Mouse (Mus musculus) yolk sac, embryonic 10.5 days (tissue): ENCODE measurements around the gene Drap1.

Experiments
- DNase-seq: peaks from one replicate; pipeline ENCODE4 v3.0.0-alpha.2; 2017; ENCODE audit warnings: low spot score

The Drap1 gene

GRCm38 (mm10) chr19:5424782-5425741 is at the start of gene Drap1, which contains the start of gene AI837181:
Drap1 (minus strand) TSS chr19:5424979.
AI837181 (plus strand) TSS chr19:5425144.
- DNase-seq, result peak; percentile 97

DNA sequence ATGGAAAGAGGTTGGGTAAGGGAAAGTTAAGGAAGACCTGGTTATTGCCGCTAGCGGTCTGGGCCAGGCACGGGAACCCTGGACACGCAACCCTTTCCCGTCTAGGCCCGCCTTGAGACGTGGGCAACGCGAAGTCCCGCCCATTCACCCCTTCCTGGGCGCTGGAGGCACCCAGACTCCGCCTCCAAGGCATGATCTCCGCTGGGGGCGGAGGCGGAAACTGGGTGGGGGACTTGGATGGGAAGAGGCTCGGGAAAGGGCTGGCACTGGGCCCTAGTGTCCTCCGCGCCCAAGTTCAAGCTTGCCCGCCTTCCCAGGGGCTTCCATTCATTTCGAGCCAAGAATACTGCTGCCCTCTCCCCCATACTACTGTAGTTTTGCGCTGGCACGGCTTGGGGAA is 48.9 kb upstream of the Drap1 start, which contains the start of gene Efemp2:
Gene Efemp2 (plus strand): TSS at position 235 of the 400 bp plus-strand sequence.
- peak; percentile 87 for DNase-seq

DNA sequence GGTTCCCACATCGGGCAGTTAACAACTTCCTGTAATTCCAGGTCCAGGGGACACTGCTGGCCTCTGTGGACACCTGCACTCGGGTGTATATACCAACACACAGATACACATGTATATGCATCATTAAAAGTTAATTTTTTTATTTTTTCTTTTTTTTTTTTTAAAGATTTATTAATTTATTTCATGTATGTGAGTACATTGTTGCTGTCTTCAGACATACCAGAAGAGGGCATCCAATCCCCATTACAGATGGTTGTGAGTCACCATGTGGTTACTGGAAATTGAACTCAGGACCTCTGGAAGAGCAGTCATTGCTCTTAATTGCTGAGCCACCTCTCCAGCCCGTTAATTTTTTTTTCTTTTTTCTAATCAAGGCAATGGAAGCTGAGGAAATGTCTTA is 48.1 kb upstream of the Drap1 start:
- no peak for DNase-seq

DNA sequence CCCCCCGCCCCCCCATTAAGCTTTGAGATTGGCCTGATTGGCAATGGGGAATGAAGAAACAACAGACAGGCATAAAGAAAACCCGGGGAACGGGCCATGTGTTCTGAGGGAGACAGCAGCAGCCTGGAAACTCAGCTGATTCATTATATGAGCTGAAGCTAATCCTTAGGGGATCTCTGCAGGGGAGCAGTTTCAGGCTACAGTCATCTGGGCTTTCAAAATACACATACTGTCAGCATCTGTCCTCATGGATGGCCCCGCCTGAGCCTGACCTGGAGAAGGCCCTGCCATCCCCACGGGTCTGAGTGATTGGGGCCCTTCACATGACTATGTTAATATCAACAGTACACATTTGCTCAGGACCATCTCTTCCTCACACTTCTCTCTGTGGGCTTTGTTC is 47.1 kb upstream of the Drap1 start:
- DNase-seq, result no peak

- no peak for DNase-seq
Measured at GRCm38 (mm10) chr19:5468374-5468773, 43.6 kb upstream of the Drap1 start, which contains the start of gene Ctsw. Ctsw (minus strand) TSS chr19:5468507.

DNA sequence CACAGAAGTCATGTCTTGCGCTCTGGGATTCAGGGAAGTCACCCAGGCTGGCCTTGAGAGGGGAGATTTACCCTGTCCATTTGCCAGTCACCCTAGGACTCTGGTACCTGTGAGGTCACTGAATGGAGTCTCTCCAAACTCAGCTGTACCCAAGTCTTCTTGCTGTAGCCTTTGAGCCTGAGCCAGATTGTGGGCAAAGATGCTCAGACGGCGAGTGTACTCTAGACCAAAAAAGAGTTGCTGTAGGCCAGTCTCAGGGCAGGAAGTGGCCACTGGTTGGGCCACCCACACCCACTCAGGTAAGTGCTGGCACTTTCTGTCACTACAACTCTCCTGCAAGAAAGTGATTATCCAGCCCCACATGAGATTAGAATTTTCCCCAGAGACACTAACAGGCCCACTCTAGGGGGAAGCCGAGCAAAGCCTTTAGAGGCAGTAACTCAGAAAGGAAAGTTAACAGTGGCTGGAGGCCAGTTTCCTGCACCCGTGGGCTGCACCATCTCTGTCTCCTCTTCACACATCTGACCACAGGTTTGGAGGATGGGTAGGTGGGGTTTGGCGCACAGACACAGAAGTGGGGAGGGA is 42.2 kb upstream of the Drap1 start:
- DNase-seq, result no peak

- DNase-seq, result no peak
Measured at GRCm38 (mm10) chr19:5465037-5465436, 40.3 kb upstream of the Drap1 start.

DNA sequence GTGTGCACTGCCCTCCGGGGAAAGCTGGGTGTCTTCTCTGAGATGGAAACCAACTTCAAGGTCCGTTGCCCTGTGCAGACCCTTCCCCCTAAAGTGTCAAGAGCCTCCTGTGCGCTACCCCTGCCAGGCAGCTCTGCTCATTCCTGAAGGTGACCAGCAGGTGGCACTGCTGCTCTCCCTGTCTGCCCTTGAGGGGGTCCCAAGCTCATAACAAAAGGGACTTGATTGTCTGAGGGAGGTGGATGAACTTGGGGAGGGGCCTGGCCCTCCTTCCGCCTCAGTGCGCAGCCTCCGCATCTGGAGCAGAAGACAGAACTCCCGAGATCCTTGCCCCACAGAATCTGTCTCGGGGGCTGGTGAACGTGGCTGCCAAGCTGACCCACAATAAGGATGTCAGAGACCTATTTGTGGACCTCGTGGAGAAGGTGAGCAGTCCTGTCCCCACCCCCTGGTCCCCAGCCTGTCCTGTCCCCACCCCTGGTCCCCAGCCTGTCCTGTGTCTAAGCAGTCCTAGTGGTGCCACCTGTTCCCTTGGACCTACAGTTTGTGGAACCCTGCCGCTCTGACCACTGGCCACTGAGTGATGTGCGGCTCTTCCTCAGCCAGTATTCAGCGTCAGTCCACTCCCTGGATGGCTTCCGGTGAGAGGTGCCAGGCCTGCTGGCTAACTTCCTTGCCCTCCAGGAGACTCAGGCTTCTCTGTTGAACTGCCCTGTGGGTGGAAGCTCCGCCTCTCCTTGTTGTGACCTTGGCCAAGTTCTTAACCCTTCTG is 39.2 kb upstream of the Drap1 start:
- no peak for DNase-seq

GRCm38 (mm10) chr19:5463212-5463611 is 38.4 kb upstream of the Drap1 start:
- DNase-seq, result no peak

GRCm38 (mm10) chr19:5461411-5461810 is 36.6 kb upstream of the Drap1 start:
- no peak for DNase-seq

DNA sequence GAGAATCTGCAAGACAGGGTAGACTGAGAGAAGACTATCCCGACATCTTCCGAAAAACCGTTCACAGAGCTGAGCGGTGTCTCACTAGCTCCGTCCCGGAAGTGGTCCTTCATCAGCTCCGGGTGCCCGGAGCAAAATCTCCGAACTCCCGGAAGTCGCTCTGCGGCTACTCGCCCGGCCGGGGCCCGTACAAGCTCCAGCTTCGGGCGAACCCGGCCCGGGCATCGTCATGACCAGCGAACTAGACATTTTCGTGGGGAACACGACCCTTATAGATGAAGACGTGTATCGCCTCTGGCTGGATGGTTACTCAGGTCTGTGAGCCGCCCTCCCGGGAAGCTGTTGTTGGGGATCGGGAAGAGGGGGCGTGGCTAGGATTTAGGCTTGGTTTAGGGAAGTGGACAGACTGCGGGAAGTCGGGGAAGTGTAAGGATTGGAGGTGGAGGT is 35.7 kb upstream of the Drap1 start, which contains the start of gene Fibp:
Gene Fibp (plus strand): TSS at position 151 of the 447 bp plus-strand sequence.
- peak; percentile 86 for DNase-seq

DNA sequence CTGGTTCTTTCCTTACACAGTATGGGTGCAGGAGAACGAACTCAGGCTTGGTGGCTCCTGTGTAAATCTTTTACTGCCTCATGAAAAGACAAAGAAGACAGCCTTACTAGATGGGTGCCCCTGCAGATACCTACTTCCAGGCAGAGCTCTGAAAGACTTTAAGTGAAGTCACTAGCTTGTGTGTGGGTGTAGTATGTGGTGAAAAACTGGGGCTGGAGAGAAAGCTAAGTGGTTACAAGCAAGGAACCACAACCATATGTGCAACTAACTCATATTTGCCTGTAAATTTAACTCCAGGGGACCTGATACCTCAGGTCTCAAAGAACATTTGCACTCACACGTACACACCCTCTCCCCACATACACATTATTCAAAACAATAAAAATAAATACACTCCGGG is 35.1 kb upstream of the Drap1 start:
- no peak for DNase-seq

DNA sequence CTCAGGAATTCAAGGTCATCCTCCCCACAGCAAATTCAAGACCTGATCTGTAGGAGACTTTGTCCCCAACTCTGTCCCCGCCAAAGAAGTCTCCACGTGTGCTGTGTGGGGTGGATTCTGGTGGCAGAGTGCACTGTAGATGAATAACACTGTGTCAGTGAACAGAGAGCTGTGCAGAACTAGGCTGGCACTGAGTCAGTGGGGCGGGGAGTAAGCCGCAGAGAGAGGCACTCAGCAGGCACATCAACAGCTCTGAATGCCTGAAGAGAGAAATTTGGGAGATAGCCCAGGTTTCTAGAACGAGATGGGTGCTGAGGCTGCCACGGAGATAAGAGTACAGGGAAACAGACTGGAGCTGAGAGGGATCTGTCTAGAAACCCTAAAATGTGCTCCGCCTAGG is 34.2 kb upstream of the Drap1 start:
- DNase-seq, result no peak

GRCm38 (mm10) chr19:5457746-5458442 is 33.1 kb upstream of the Drap1 start, which contains the start of gene Ccdc85b:
Ccdc85b (minus strand) TSS chr19:5457894.
- DNase-seq, result no peak

GRCm38 (mm10) chr19:5456922-5457745 is 32.4 kb upstream of the Drap1 start:
- DNase-seq, result peak; percentile 91

GRCm38 (mm10) chr19:5456241-5456921 is 31.6 kb upstream of the Drap1 start:
- no peak for DNase-seq

DNA sequence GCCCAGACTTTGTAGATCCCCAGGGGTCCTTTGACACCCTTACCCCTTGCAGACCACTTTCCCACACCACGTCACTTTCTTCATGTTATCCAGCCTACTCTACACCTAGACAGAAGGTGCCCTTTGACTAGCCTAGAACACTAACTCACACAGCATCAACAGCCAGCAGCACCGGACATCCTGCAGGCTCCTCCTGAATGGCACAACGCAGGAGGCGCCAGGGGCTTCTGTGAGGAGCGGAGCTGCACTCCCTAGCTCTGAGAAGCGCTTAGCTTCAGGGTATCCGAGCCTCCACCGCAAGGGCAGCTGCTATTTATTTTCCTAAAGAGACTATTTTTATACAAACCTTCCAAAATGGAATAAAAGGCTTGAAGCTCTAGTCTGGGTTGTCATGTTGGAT is 30.8 kb upstream of the Drap1 start:
- DNase-seq, result no peak

GRCm38 (mm10) chr19:5455037-5455436 is 30.3 kb upstream of the Drap1 start:
- no peak for DNase-seq

DNA sequence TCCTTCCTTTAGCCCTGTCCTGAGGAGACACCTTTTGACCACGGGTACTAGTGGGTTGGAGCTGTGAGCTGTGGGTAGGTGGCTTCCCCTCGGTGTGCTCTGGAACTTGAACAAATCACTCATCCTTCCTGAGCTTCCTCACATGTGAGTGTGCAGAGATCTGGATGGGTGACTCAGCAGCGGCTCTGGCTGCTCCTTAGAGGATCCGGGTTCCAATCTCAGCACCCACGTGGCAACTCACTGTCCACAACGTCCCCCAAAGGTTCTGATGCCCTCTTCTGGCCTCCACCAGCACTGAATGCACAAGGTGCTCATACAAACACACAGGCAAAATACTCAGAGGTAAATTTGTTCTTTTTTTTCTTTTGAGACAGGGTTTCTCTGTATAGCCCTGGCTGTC is 27.0 kb upstream of the Drap1 start:
- DNase-seq, result no peak

DNA sequence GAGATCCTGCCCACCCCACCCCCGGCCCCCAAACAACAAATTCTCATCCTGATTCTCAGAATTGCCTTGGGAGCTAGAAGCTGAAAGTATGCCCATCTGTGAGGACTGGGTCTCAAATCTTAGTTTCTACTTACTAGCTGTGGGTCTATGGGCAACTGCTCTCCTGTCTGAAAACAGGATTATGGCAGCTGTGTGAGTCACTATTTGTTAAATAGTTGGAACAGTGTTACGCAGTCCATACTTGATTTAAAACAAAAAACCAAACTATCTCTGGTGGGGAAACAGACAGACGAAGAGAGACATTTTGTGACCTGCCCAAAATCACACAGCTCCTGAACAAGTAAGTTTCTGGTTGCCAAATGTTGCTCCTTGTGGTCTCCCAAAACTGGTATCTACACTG is 24.9 kb upstream of the Drap1 start:
- DNase-seq, result no peak
